Mouse (Mus musculus): Measurements from ENCODE around the gene Itga9. TPM values are rescaled to one million over a fixed set of nuclear protein-coding genes. Genes with fewer than 3 reads are reported as not detected.

Itga9 gene
- polyA plus RNA-seq, 1 experiment from 2014 or later, result 5.9 TPM

GRCm38 (mm10) chr9:118832533-118832932, 226.0 kb downstream of the Itga9 start:
- no peak overlapping the region for H3K27ac ChIP-seq (ENCODE audit: low read depth, low read length)
- ATAC-seq, result no peak
- H3K9ac ChIP-seq (ENCODE audit: low read depth, low read length), result no peak overlapping the region
- no peaks in the 10 kb centered on the region for H3K27me3 ChIP-seq (replicated peaks; ENCODE audit: control insufficient read depth, insufficient read depth, low read length)
- no peaks in the 10 kb centered on the region for H3K4me1 ChIP-seq (replicated peaks; ENCODE audit: control insufficient read depth, insufficient read depth, low read length)
- no peak overlapping the region for H3K4me2 ChIP-seq (replicated peaks; ENCODE audit: low read depth)
- no peak overlapping the region for H3K4me3 ChIP-seq (ENCODE audit: low read depth, low read length)
- no peaks in the 10 kb centered on the region for H3K9me3 ChIP-seq (ENCODE audit: control insufficient read depth)
- no peak for TF ChIP-seq CTCF (IDR thresholded peaks at IDR 0.05; ENCODE audit: low read depth)
- 58% methylated on average over 3 of the region's 3 CpGs for WGBS
- no peaks in the 10 kb centered on the region for H3K36me3 ChIP-seq (ENCODE audit: control insufficient read depth, insufficient read depth)

- Histone ChIP-seq H3K4me2 (replicated peaks; ENCODE audit: low read depth) (no peak overlapping the region), H3K9ac (ENCODE audit: low read depth, low read length) (no peak overlapping the region), H3K4me3 (ENCODE audit: low read depth, low read length) (no peak overlapping the region), H3K4me1 (replicated peaks; ENCODE audit: control insufficient read depth, insufficient read depth, low read length) (no peaks in the 10 kb centered on the region), H3K27me3 (replicated peaks; ENCODE audit: control insufficient read depth, insufficient read depth, low read length) (no peaks in the 10 kb centered on the region), H3K27ac (ENCODE audit: low read depth, low read length) (no peak overlapping the region), H3K9me3 (ENCODE audit: control insufficient read depth) (no peaks in the 10 kb centered on the region), H3K36me3 (ENCODE audit: control insufficient read depth, insufficient read depth) (no peaks in the 10 kb centered on the region)
- TF ChIP-seq CTCF (IDR thresholded peaks at IDR 0.05; ENCODE audit: low read depth), result no peak
- 68% methylated on average over 8 of the region's 8 CpGs for WGBS
- ATAC-seq, result no peak
These were observed 226.9 kb downstream of the Itga9 start for GRCm38 (mm10) chr9:118833413-118833812.

GRCm38 (mm10) chr9:118838910-118839667, 232.6 kb downstream of the Itga9 start:
- no peak overlapping the region for H3K4me3 ChIP-seq (ENCODE audit: low read depth, low read length)
- H3K36me3 ChIP-seq (ENCODE audit: control insufficient read depth, insufficient read depth), result no peaks in the 10 kb centered on the region
- H3K9me3 ChIP-seq (ENCODE audit: control insufficient read depth), result no peaks in the 10 kb centered on the region
- no peak overlapping the region for H3K9ac ChIP-seq (ENCODE audit: low read depth, low read length)
- no peak for TF ChIP-seq CTCF (IDR thresholded peaks at IDR 0.05; ENCODE audit: low read depth)
- WGBS, result 34% methylated on average over 7 of the region's 7 CpGs
- H3K4me1 ChIP-seq (replicated peaks; ENCODE audit: control insufficient read depth, insufficient read depth, low read length), result no peaks in the 10 kb centered on the region
- no peak for ATAC-seq
- no peaks in the 10 kb centered on the region for H3K27me3 ChIP-seq (replicated peaks; ENCODE audit: control insufficient read depth, insufficient read depth, low read length)
- no peak overlapping the region for H3K27ac ChIP-seq (ENCODE audit: low read depth, low read length)
- no peak overlapping the region for H3K4me2 ChIP-seq (replicated peaks; ENCODE audit: low read depth)

GRCm38 (mm10) chr9:118841247-118841646, 234.8 kb downstream of the Itga9 start:
- no peak for ATAC-seq
- WGBS, result 83% methylated on average over 6 of the region's 6 CpGs
- H3K9me3 ChIP-seq (ENCODE audit: control insufficient read depth), result no peaks in the 10 kb centered on the region
- no peak overlapping the region for H3K4me2 ChIP-seq (replicated peaks; ENCODE audit: low read depth)
- no peak for TF ChIP-seq CTCF (IDR thresholded peaks at IDR 0.05; ENCODE audit: low read depth)
- H3K36me3 ChIP-seq (ENCODE audit: control insufficient read depth, insufficient read depth), result no peaks in the 10 kb centered on the region
- no peak overlapping the region for H3K9ac ChIP-seq (ENCODE audit: low read depth, low read length)
- H3K4me1 ChIP-seq (replicated peaks; ENCODE audit: control insufficient read depth, insufficient read depth, low read length), result no peaks in the 10 kb centered on the region
- H3K4me3 ChIP-seq (ENCODE audit: low read depth, low read length), result no peak overlapping the region
- no peaks in the 10 kb centered on the region for H3K27me3 ChIP-seq (replicated peaks; ENCODE audit: control insufficient read depth, insufficient read depth, low read length)
- H3K27ac ChIP-seq (ENCODE audit: low read depth, low read length), result no peak overlapping the region

- Histone ChIP-seq H3K9ac (ENCODE audit: low read depth, low read length) (no peak overlapping the region), H3K27ac (ENCODE audit: low read depth, low read length) (no peak overlapping the region), H3K9me3 (ENCODE audit: control insufficient read depth) (no peaks in the 10 kb centered on the region), H3K27me3 (replicated peaks; ENCODE audit: control insufficient read depth, insufficient read depth, low read length) (no peaks in the 10 kb centered on the region), H3K4me1 (replicated peaks; ENCODE audit: control insufficient read depth, insufficient read depth, low read length) (no peaks in the 10 kb centered on the region), H3K4me3 (ENCODE audit: low read depth, low read length) (no peak overlapping the region), H3K4me2 (replicated peaks; ENCODE audit: low read depth) (no peak overlapping the region), H3K36me3 (ENCODE audit: control insufficient read depth, insufficient read depth) (no peaks in the 10 kb centered on the region)
- ATAC-seq, result no peak
- TF ChIP-seq CTCF (IDR thresholded peaks at IDR 0.05; ENCODE audit: low read depth), result no peak
- 68% methylated on average over 7 of the region's 7 CpGs for WGBS
These were observed 235.5 kb downstream of the Itga9 start for GRCm38 (mm10) chr9:118841907-118842432.

- Histone ChIP-seq H3K9ac (ENCODE audit: low read depth, low read length) (no peak overlapping the region), H3K27ac (ENCODE audit: low read depth, low read length) (no peak overlapping the region), H3K4me2 (replicated peaks; ENCODE audit: low read depth) (no peak overlapping the region), H3K36me3 (ENCODE audit: control insufficient read depth, insufficient read depth) (no peaks in the 10 kb centered on the region), H3K4me1 (replicated peaks; ENCODE audit: control insufficient read depth, insufficient read depth, low read length) (no peaks in the 10 kb centered on the region), H3K27me3 (replicated peaks; ENCODE audit: control insufficient read depth, insufficient read depth, low read length) (no peaks in the 10 kb centered on the region), H3K9me3 (ENCODE audit: control insufficient read depth) (no peaks in the 10 kb centered on the region), H3K4me3 (ENCODE audit: low read depth, low read length) (no peak overlapping the region)
- no peak for ATAC-seq
- TF ChIP-seq CTCF (IDR thresholded peaks at IDR 0.05; ENCODE audit: low read depth), result no peak
- WGBS, result 73% methylated on average over 5 of the region's 5 CpGs
These were observed 237.2 kb downstream of the Itga9 start for GRCm38 (mm10) chr9:118843711-118844110.
